Mouse (Mus musculus): Measurements from ENCODE around the gene Ddx25. TPM values are rescaled to one million over a fixed set of nuclear protein-coding genes. Genes with fewer than 3 reads are reported as not detected.

The Ddx25 gene
- 1.5 and 1.7 TPM in 2 replicates for polyA plus RNA-seq (2014; fragmentation: Nextera tagmentation; extraction: Ambion mirVana)

DNA sequence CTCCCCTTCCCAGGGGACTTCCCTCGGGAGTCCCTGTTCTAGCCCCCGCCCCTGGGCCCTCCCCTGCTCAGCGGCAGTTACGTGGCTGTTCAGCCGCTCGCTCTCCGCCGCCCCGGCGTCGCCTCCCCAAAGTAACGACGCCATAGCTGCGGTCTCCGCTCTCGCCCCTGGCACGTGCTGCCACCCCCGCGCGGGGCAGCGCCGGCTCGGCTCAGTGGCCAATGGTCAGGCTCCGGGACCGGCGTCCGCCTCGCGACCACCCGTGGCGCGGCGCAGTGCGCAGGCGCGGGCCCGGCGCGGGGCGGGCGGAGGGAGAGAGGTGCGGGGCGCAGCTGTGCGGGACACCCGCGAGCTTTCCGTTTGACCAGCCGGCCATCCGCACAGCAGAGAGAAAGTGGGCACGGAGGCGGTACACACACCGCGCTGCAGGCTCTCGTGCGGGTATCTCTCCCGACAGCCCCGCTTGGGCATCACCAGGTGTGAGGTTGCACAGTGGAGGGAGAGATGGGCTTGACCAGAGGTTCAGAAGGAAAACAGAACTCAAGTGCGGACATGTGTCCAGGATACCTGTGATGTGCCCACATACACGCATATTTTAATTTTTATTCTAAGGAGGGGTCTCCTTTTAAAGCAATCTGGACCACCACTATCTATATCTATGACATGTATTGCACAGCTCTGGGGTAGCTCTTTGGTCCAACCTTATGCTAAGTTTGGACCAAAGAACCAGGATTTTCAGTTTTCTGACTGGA is at the start of gene Ddx25, which contains the start of gene Pus3:
TSS of gene Ddx25 (minus strand) at position 272 of the 752 bp plus-strand sequence.
TSS of gene Pus3 (plus strand) at position 339 of the 752 bp plus-strand sequence.
- peak within 1 kb of the TSS; percentile 77 for H3K4me3 ChIP-seq (ENCODE audit: low read depth, low read length)
- ATAC-seq (replicated peaks; ENCODE audit: low FRiP score): peak; percentile 49
- peaks cover 9% of the 10 kb centered on the region for H3K36me3 ChIP-seq (ENCODE audit: control insufficient read depth, insufficient read depth, low read length)
- H3K4me1 ChIP-seq (replicated peaks; ENCODE audit: control insufficient read depth, insufficient read depth, low read length): peaks cover 5% of the 10 kb centered on the region; the same call in 1 of the 2 replicates
- peak within 1 kb of the TSS; percentile 58; the same call in 1 of the 2 replicates for H3K27ac ChIP-seq (ENCODE audit: low read depth, low read length)
- 1% methylated on average over 58 of the region's 59 CpGs for WGBS
- peak; percentile 53 for DNase-seq (ENCODE audit: low spot score)
- H3K9ac ChIP-seq (ENCODE audit: low read depth, low read length): peak within 1 kb of the TSS; percentile 80
- peak within 1 kb of the TSS; percentile 75 for H3K4me2 ChIP-seq
- no peaks in the 10 kb centered on the region for H3K9me3 ChIP-seq (ENCODE audit: control insufficient read depth, low read length)
- H3K27me3 ChIP-seq (replicated peaks; ENCODE audit: control insufficient read depth, insufficient read depth, low read length): peaks cover 26% of the 10 kb centered on the region

DNA sequence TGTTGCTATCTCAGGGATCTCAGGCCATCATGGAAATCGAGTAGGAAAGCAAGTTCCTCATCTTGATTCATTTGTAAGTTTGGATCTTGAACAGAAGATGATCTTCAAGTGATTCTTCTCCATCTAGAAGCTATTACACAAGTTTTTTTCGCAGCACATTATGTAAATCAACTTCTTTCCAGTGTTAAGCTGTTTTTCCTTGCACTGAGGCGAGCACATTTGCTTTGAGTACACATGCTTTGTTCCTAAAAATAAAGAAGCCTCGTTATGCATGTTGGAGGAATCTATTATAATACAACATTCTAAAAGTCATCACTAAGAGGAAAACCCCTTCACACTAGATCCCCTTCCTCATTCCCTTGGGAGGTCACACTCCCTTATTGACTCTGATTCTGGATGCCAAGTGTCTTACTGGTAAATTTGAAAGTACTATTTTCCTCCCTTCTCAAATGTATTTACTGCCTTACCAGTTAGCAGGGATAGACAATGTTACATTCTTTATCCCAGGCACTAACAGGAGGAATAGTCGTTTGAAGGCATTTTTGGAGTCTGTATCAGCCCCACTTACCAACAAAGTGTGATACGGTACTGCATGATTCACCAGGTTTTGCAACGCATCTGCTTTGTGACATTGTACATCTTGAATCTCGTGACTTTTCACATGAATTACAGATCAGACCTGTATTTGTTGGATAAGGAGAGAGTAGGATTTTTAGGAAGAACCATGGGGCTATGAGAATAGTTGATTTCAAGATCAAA is 49.5 kb upstream of the Ddx25 start:
- Histone ChIP-seq H3K9ac (ENCODE audit: low read depth, low read length) (no peak overlapping the region), H3K4me3 (ENCODE audit: low read depth, low read length) (no peak overlapping the region), H3K36me3 (ENCODE audit: control insufficient read depth, insufficient read depth, low read length) (no peaks in the 10 kb centered on the region), H3K9me3 (ENCODE audit: control insufficient read depth, low read length) (no peaks in the 10 kb centered on the region), H3K4me1 (replicated peaks; ENCODE audit: control insufficient read depth, insufficient read depth, low read length) (no peaks in the 10 kb centered on the region), H3K27me3 (replicated peaks; ENCODE audit: control insufficient read depth, insufficient read depth, low read length) (no peaks in the 10 kb centered on the region), H3K27ac (ENCODE audit: low read depth, low read length) (no peak overlapping the region), H3K4me2 (no peak overlapping the region)
- 60% methylated on average over 8 of the region's 8 CpGs for WGBS
- DNase-seq (ENCODE audit: low spot score) (no peak), ATAC-seq (replicated peaks; ENCODE audit: low FRiP score) (no peak)

DNA sequence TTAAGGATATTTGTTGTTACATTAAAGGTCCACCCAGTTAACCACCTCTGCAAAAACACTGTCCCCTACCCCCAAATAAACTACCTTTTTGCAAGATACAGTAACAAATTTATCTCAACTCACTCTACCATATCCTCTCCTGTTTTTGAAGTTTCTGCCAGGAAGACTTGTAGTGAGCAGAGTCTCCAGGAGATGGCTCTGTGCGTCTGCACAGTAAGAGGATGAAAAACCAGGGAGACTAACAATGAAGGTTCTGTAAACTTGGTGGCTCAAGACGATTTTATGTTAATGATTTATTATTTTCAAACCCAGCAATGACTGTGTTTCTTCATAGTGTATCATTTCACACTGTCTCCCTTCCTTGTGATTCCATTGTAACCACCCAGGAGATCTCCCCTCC is 34.6 kb upstream of the Ddx25 start:
- DNase-seq (ENCODE audit: low spot score): no peak
- no peak overlapping the region for H3K27ac ChIP-seq (ENCODE audit: low read depth, low read length)
- WGBS: 13% methylated on average over 2 of the region's 2 CpGs
- no peak for ATAC-seq (replicated peaks; ENCODE audit: low FRiP score)
- H3K36me3 ChIP-seq (ENCODE audit: control insufficient read depth, insufficient read depth, low read length): no peaks in the 10 kb centered on the region
- H3K4me2 ChIP-seq: no peak overlapping the region
- H3K4me1 ChIP-seq (replicated peaks; ENCODE audit: control insufficient read depth, insufficient read depth, low read length): no peaks in the 10 kb centered on the region
- no peaks in the 10 kb centered on the region for H3K27me3 ChIP-seq (replicated peaks; ENCODE audit: control insufficient read depth, insufficient read depth, low read length)
- no peak overlapping the region for H3K4me3 ChIP-seq (ENCODE audit: low read depth, low read length)
- H3K9me3 ChIP-seq (ENCODE audit: control insufficient read depth, low read length): no peaks in the 10 kb centered on the region
- H3K9ac ChIP-seq (ENCODE audit: low read depth, low read length): no peak overlapping the region

- Histone ChIP-seq H3K9ac (ENCODE audit: low read depth, low read length) (no peak overlapping the region), H3K4me1 (replicated peaks; ENCODE audit: control insufficient read depth, insufficient read depth, low read length) (no peaks in the 10 kb centered on the region), H3K4me3 (ENCODE audit: low read depth, low read length) (no peak overlapping the region), H3K4me2 (no peak overlapping the region), H3K27me3 (replicated peaks; ENCODE audit: control insufficient read depth, insufficient read depth, low read length) (no peaks in the 10 kb centered on the region), H3K36me3 (ENCODE audit: control insufficient read depth, insufficient read depth, low read length) (no peaks in the 10 kb centered on the region), H3K9me3 (ENCODE audit: control insufficient read depth, low read length) (no peaks in the 10 kb centered on the region), H3K27ac (ENCODE audit: low read depth, low read length) (no peak overlapping the region)
- DNase-seq (ENCODE audit: low spot score) (no peak), ATAC-seq (replicated peaks; ENCODE audit: low FRiP score) (no peak)
- WGBS: 15% methylated on average over 1 of the region's 1 CpGs
Measured at GRCm38 (mm10) chr9:35587674-35588073, 29.3 kb upstream of the Ddx25 start.

DNA sequence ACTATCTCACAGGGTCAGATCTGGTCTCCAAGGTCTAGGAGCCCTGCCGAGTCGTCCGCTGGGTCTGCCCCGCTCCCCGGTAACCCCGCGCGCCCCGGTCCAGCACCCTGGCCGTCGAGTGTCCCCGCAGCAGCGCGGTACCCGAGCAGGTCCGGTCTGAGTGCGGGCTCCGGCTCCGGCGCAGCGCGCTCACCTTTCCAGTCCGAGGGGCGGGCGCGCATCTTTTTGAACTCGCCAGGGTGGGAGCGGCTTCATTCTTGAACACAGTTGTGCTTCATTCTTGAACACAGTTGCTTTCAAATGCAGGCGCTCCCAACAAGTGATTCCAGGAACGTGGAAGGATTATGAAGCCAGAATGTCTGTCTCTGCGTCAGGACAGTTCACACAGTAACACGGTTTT is 16.1 kb upstream of the Ddx25 start:
- Histone ChIP-seq H3K36me3 (ENCODE audit: control insufficient read depth, insufficient read depth, low read length) (no peaks in the 10 kb centered on the region), H3K4me1 (replicated peaks; ENCODE audit: control insufficient read depth, insufficient read depth, low read length) (no peaks in the 10 kb centered on the region), H3K4me3 (ENCODE audit: low read depth, low read length) (peak overlapping the region; percentile 29), H3K27ac (ENCODE audit: low read depth, low read length) (no peak overlapping the region), H3K27me3 (replicated peaks; ENCODE audit: control insufficient read depth, insufficient read depth, low read length) (peaks cover 12% of the 10 kb centered on the region), H3K9me3 (ENCODE audit: control insufficient read depth, low read length) (no peaks in the 10 kb centered on the region), H3K4me2 (peak overlapping the region; percentile 53), H3K9ac (ENCODE audit: low read depth, low read length) (no peak overlapping the region)
- DNase-seq (ENCODE audit: low spot score) (no peak), ATAC-seq (replicated peaks; ENCODE audit: low FRiP score) (no peak)
- WGBS: 7% methylated on average over 32 of the region's 32 CpGs

- peak overlapping the region; percentile 93; the same call in 1 of the 2 replicates for H3K27ac ChIP-seq (ENCODE audit: low read depth, low read length)
- H3K4me3 ChIP-seq (ENCODE audit: low read depth, low read length): peak overlapping the region; percentile 77
- H3K9me3 ChIP-seq (ENCODE audit: control insufficient read depth, low read length): no peaks in the 10 kb centered on the region
- no peak; the same call in 1 of the 2 replicates for ATAC-seq (replicated peaks; ENCODE audit: low FRiP score)
- DNase-seq (ENCODE audit: low spot score): no peak
- WGBS: 9% methylated on average over 5 of the region's 5 CpGs
- no peaks in the 10 kb centered on the region for H3K4me1 ChIP-seq (replicated peaks; ENCODE audit: control insufficient read depth, insufficient read depth, low read length)
- H3K4me2 ChIP-seq: peak overlapping the region; percentile 85
- peaks cover 12% of the 10 kb centered on the region for H3K27me3 ChIP-seq (replicated peaks; ENCODE audit: control insufficient read depth, insufficient read depth, low read length)
- H3K36me3 ChIP-seq (ENCODE audit: control insufficient read depth, insufficient read depth, low read length): peaks cover 4% of the 10 kb centered on the region; the same call in 1 of the 2 replicates
- H3K9ac ChIP-seq (ENCODE audit: low read depth, low read length): peak overlapping the region; percentile 92
Measured at GRCm38 (mm10) chr9:35570663-35571062, 12.3 kb upstream of the Ddx25 start.

- peak; percentile 96 for ATAC-seq (replicated peaks; ENCODE audit: low FRiP score)
- H3K4me2 ChIP-seq: peak within 1 kb of the TSS; percentile 85
- H3K9me3 ChIP-seq (ENCODE audit: control insufficient read depth, low read length): no peaks in the 10 kb centered on the region
- under 1% methylated on average over 86 of the region's 86 CpGs for WGBS
- peak; percentile 90 for DNase-seq (ENCODE audit: low spot score)
- no peaks in the 10 kb centered on the region for H3K4me1 ChIP-seq (replicated peaks; ENCODE audit: control insufficient read depth, insufficient read depth, low read length)
- peak within 1 kb of the TSS; percentile 93 for H3K27ac ChIP-seq (ENCODE audit: low read depth, low read length)
- peak within 1 kb of the TSS; percentile 92 for H3K9ac ChIP-seq (ENCODE audit: low read depth, low read length)
- peaks cover 11% of the 10 kb centered on the region; the same call in 1 of the 2 replicates for H3K36me3 ChIP-seq (ENCODE audit: control insufficient read depth, insufficient read depth, low read length)
- peak within 1 kb of the TSS; percentile 77 for H3K4me3 ChIP-seq (ENCODE audit: low read depth, low read length)
- H3K27me3 ChIP-seq (replicated peaks; ENCODE audit: control insufficient read depth, insufficient read depth, low read length): peaks cover 12% of the 10 kb centered on the region
Measured at GRCm38 (mm10) chr9:35569571-35570534, 11.5 kb upstream of the Ddx25 start, which contains the start of the genes Pate2 and Hyls1. Gene Pate2 (plus strand): TSS chr9:35570284. Gene Hyls1 (minus strand): TSS chr9:35570398.

DNA sequence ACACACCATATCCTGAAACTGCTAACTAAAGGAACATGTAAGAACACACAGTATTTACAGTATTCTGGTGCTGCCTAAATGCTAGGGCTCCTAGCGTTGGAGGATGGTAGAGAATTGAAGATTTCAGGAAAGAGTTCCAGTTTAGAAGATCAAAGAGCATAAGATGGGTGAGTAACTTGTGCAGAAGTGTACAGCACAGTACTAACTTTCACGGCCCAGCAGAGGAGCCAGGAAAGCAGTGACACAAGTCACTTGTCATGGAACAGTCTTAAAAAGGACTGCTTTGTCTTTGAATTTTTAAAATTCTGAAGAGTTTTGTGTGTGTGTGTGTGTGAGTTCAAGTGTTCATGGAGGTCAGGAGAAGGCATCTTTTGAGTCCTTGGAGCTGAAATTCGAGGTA is 9.7 kb upstream of the Ddx25 start:
- ATAC-seq (replicated peaks; ENCODE audit: low FRiP score) (no peak), DNase-seq (ENCODE audit: low spot score) (no peak)
- Histone ChIP-seq H3K4me1 (replicated peaks; ENCODE audit: control insufficient read depth, insufficient read depth, low read length) (no peaks in the 10 kb centered on the region), H3K27ac (ENCODE audit: low read depth, low read length) (no peak overlapping the region), H3K4me2 (0 out of 2 replicates have a peak overlapping the region, but pooled peaks have one; percentile 85), H3K9ac (ENCODE audit: low read depth, low read length) (no peak overlapping the region), H3K4me3 (ENCODE audit: low read depth, low read length) (no peak overlapping the region), H3K27me3 (replicated peaks; ENCODE audit: control insufficient read depth, insufficient read depth, low read length) (no peaks in the 10 kb centered on the region), H3K9me3 (ENCODE audit: control insufficient read depth, low read length) (no peaks in the 10 kb centered on the region), H3K36me3 (ENCODE audit: control insufficient read depth, insufficient read depth, low read length) (peaks cover 11% of the 10 kb centered on the region; the same call in 1 of the 2 replicates)
- 86% methylated on average over 3 of the region's 3 CpGs for WGBS
